Mouse (Mus musculus): ENCODE data around the gene Fmn2. TPM values are rescaled to one million over a fixed set of nuclear protein-coding genes. Genes with fewer than 3 reads are reported as not detected.

Gene Fmn2
- polyA plus RNA-seq, 1 experiment, result 0.17 TPM

DNA sequence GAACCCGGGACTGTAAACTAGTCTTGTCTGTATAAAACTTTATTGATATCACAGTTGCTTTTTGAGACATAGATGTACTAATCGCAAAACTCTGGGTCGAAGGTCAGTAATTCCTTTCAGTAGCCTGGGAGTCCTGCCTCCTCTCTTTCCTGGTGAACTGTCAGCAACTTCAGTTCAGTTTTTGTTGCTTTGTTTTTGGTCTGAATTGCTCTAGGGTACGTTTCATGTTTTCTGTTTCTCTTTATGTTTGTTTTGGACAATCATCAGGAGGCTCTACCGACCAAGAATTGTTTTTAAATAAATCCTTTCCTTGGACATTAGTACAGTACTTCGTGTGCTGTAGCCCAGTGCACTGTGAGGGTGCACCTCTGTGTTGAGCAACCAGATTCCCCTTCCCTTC lies 231.1 kb downstream of the Fmn2 start:
- WGBS, result 60% methylated on average over 6 of the region's 6 CpGs
- Histone ChIP-seq H3K4me3 (replicated peaks; ENCODE audit: extremely low read depth, low read depth, low read length) (no peak overlapping the region), H3K4me1 (ENCODE audit: control insufficient read depth, insufficient read depth, low read length) (no peaks in the 10 kb centered on the region)
- TF ChIP-seq CTCF (IDR thresholded peaks at IDR 0.05; ENCODE audit: insufficient read depth, low read length), result no peak
- no peak for TF ChIP-seq POLR2A (IDR thresholded peaks at IDR 0.05; ENCODE audit: borderline replicate concordance, extremely low read depth, low read depth, low read length)
- DNase-seq, result no peak

DNA sequence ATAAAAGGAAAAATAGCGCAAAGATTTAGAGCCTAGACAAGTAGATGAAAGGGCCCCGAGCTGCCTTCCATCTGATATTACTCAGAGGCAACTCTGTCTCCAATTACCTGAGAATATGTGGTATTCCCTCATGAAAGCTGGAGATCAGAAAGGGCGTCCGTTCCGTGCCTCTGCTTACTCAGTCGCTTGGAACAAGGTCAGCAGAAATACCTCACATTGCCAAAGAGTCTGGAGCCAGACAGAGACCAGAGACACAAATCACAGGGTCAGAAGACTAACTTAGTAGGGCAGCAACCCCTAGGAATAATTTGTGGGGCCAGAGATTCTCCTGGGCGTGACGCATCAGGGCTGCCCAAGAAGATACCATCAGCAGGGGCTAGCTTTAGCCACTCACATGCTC lies 237.3 kb downstream of the Fmn2 start:
- WGBS, result 80% methylated on average over 8 of the region's 8 CpGs
- no peak for TF ChIP-seq CTCF (IDR thresholded peaks at IDR 0.05; ENCODE audit: insufficient read depth, low read length)
- no peaks in the 10 kb centered on the region for H3K4me1 ChIP-seq (ENCODE audit: control insufficient read depth, insufficient read depth, low read length)
- DNase-seq, result no peak
- no peak overlapping the region for H3K4me3 ChIP-seq (replicated peaks; ENCODE audit: extremely low read depth, low read depth, low read length)

DNA sequence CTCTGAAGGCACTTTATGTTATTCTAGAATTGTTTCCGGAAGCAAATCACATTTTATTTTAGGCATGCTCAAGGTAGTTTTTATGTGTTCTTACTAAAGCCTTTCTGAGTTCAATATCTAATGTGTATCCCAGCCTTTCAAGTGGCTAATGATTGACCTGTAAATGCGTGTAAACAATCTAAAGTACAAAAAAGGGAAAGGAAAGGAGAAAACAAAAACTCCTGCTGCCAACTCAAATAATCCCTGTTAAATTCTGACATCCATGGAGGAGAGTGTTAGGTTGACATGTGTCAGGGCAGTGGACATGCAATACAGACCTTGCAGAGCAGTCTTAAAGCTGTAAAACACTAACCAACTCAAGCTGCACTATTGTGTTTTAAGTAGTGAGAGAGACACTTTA lies 241.0 kb downstream of the Fmn2 start:
- WGBS, result 67% methylated on average over 2 of the region's 2 CpGs
- no peaks in the 10 kb centered on the region for H3K4me1 ChIP-seq (ENCODE audit: control insufficient read depth, insufficient read depth, low read length)
- no peak for DNase-seq
- TF ChIP-seq CTCF (IDR thresholded peaks at IDR 0.05; ENCODE audit: insufficient read depth, low read length), result no peak
- H3K4me3 ChIP-seq (replicated peaks; ENCODE audit: extremely low read depth, low read depth, low read length), result no peak overlapping the region

DNA sequence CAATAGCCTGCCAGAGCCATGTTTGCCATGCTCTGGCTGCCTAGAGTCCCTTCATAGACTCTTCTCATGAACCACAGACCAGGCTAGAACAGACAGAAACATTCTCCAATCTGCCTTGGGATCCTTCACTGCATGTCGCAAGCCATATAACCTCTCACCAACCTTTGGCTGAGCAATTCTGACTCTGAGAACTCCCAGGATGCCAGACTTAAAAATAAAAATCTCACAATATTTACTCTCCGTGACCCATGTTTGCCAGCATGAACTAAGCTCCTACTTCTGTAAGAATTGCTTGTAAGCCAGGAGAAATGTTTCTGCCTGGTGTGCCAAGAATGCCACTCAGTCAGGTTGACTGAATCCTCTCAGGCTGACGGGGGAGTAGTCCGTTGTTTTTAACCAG lies 246.9 kb downstream of the Fmn2 start:
- H3K4me1 ChIP-seq (ENCODE audit: control insufficient read depth, insufficient read depth, low read length), result peaks cover 4% of the 10 kb centered on the region; the same call in 1 of the 2 replicates
- H3K4me3 ChIP-seq (replicated peaks; ENCODE audit: extremely low read depth, low read depth, low read length), result no peak overlapping the region
- 48% methylated on average over 4 of the region's 4 CpGs for WGBS
- TF ChIP-seq CTCF (IDR thresholded peaks at IDR 0.05; ENCODE audit: insufficient read depth, low read length), result no peak
- no peak for TF ChIP-seq POLR2A (IDR thresholded peaks at IDR 0.05; ENCODE audit: borderline replicate concordance, extremely low read depth, low read depth, low read length)
- DNase-seq, result no peak

DNA sequence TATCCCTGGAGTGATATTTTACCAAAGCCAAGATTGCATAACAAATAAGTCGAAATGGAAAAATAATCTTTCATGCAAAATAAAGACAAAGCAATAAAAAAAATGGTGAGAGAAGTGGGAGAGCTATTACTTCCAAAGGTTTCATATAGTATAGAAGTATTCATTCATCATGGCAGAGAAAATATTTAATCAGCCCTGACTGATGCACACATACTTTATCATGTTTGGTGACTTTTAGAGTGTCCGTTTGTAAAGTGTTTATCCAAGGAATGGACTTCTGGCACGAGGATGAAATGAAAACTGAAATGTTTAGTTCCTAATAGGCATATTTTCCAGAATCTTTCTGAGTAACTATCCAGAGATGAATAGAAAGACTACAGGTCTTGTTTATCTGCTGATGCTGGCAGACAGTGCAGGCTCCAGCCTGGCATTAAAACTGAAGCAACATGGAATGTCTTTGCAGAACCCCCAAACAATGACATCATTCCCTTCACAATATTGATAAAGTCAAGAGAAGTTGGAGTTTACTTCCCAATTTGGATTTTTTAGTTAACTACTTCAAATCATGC lies 249.4 kb downstream of the Fmn2 start:
- TF ChIP-seq CTCF (IDR thresholded peaks at IDR 0.05; ENCODE audit: insufficient read depth, low read length) (no peak), POLR2A (IDR thresholded peaks at IDR 0.05; ENCODE audit: borderline replicate concordance, extremely low read depth, low read depth, low read length) (no peak)
- Histone ChIP-seq H3K4me3 (replicated peaks; ENCODE audit: extremely low read depth, low read depth, low read length) (no peak overlapping the region), H3K4me1 (ENCODE audit: control insufficient read depth, insufficient read depth, low read length) (peaks cover 4% of the 10 kb centered on the region; the same call in 1 of the 2 replicates)
- no peak for DNase-seq
- 31% methylated on average over 3 of the region's 3 CpGs for WGBS

DNA sequence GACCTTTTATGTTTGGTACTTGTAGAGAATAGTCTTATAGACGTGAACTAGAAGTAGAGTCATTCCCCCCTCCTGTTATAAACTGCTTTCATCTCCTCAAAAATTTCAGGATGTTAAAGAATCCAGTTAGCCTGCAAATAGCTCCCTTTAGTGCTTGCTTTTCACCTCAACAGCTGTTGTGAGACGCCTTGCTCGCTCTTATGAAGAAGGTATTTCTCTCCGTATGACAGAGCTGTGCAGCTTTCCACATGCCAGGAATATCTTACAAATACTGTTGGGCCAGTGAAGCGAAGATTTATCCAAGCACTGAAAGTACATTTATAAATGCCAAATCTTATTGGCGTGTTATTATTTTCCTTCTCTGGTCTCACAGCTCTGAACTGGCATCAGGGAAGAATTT lies 257.7 kb downstream of the Fmn2 start:
- no peak for DNase-seq
- H3K4me1 ChIP-seq (ENCODE audit: control insufficient read depth, insufficient read depth, low read length), result no peaks in the 10 kb centered on the region; the same call in 1 of the 2 replicates
- 62% methylated on average over 6 of the region's 6 CpGs for WGBS
- H3K4me3 ChIP-seq (replicated peaks; ENCODE audit: extremely low read depth, low read depth, low read length), result no peak overlapping the region
- TF ChIP-seq CTCF (IDR thresholded peaks at IDR 0.05; ENCODE audit: insufficient read depth, low read length) (no peak), POLR2A (IDR thresholded peaks at IDR 0.05; ENCODE audit: borderline replicate concordance, extremely low read depth, low read depth, low read length) (no peak)

DNA sequence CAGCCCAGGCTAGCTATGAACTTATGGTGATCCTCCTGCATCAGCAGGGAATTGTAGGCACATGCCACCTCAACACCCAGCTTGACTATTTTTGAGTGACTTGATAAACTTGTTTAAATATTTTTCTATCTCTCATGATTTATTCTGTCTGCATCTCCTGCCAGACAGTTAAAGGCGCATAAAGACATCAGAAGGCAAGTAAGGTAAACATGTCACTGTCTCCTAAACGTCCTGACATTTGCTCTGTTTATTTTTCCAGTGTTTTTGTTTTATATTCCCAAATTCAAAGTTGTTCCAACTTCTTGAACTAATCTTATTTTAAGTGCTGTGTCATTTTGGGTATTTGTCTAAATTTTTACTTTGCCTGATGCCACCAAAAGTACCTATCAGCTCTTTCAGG lies 264.1 kb downstream of the Fmn2 start:
- WGBS, result 12% methylated on average over 2 of the region's 2 CpGs
- H3K4me3 ChIP-seq (replicated peaks; ENCODE audit: extremely low read depth, low read depth, low read length), result no peak overlapping the region
- TF ChIP-seq CTCF (IDR thresholded peaks at IDR 0.05; ENCODE audit: insufficient read depth, low read length), result no peak
- no peak for TF ChIP-seq POLR2A (IDR thresholded peaks at IDR 0.05; ENCODE audit: borderline replicate concordance, extremely low read depth, low read depth, low read length)
- H3K4me1 ChIP-seq (ENCODE audit: control insufficient read depth, insufficient read depth, low read length), result no peaks in the 10 kb centered on the region
- no peak for DNase-seq

DNA sequence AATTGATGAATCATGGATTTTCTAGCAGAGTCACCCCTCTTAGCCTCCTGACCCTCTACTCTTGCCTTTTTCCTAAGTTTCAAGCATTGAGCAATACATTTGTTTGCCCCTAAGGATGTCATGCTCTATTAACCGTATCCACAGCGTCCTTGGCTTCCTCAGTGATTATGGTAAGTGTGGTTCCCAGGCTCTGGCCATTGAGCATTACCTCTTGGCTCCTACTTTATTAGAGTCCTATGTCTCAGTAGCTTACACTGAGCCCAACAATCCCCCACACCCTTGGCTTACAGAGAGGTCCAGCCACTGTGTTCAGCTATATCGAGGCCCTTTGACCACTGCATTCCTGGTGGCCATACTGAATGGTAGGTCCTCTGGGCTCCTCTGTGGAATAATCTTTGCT lies 265.2 kb downstream of the Fmn2 start:
- 85% methylated on average over 3 of the region's 3 CpGs for WGBS
- no peak for DNase-seq
- no peak for TF ChIP-seq CTCF (IDR thresholded peaks at IDR 0.05; ENCODE audit: insufficient read depth, low read length)
- TF ChIP-seq POLR2A (IDR thresholded peaks at IDR 0.05; ENCODE audit: borderline replicate concordance, extremely low read depth, low read depth, low read length), result no peak
- no peaks in the 10 kb centered on the region for H3K4me1 ChIP-seq (ENCODE audit: control insufficient read depth, insufficient read depth, low read length)
- no peak overlapping the region for H3K4me3 ChIP-seq (replicated peaks; ENCODE audit: extremely low read depth, low read depth, low read length)

DNA sequence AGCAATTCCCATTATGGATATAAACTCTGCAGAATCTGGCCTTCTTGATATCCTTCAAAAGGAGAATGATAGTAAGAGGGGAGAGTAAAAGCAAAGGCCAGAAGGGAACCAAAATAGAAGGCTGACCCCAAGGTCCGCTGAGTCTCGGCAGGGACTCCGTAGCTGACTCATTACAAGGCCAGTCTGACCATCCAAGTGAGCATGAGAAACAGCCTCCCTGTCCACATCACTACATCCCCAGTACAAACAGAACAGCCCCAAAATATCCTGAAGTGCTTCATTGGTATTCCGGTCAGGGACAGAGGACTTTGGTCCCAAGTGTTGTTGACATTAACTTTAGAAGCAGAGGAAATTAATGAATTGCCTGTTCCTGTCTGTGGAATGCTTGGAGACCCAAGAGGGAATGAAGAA lies 270.3 kb downstream of the Fmn2 start:
- no peaks in the 10 kb centered on the region for H3K4me1 ChIP-seq (ENCODE audit: control insufficient read depth, insufficient read depth, low read length)
- WGBS, result 39% methylated on average over 4 of the region's 4 CpGs
- no peak for DNase-seq
- no peak overlapping the region for H3K4me3 ChIP-seq (replicated peaks; ENCODE audit: extremely low read depth, low read depth, low read length)
- TF ChIP-seq POLR2A (IDR thresholded peaks at IDR 0.05; ENCODE audit: borderline replicate concordance, extremely low read depth, low read depth, low read length) (no peak), CTCF (IDR thresholded peaks at IDR 0.05; ENCODE audit: insufficient read depth, low read length) (no peak)

DNA sequence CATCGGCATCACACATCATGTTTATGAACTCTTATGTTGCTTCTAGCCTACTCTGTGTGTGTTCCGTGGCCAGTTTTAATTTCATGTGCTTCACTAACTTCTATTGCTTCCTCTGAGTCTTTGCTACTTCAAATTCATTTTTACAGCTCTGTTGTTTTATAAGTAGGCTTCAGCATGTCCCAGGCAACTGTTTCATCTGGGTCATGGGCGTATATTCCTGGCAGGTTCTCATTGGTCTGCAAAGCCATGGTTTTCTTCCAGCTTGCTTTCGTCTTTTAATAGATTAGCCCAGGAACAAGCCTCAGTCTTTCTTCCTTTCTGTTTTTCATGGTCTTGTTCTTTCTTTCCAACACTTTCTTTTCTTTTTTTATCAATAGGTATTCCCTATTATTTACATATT lies 279.4 kb downstream of the Fmn2 start:
- Histone ChIP-seq H3K4me3 (replicated peaks; ENCODE audit: extremely low read depth, low read depth, low read length) (no peak overlapping the region), H3K4me1 (ENCODE audit: control insufficient read depth, insufficient read depth, low read length) (no peaks in the 10 kb centered on the region)
- 90% methylated on average over 4 of the region's 4 CpGs for WGBS
- no peak for TF ChIP-seq POLR2A (IDR thresholded peaks at IDR 0.05; ENCODE audit: borderline replicate concordance, extremely low read depth, low read depth, low read length)
- TF ChIP-seq CTCF (IDR thresholded peaks at IDR 0.05; ENCODE audit: insufficient read depth, low read length), result no peak
- no peak for DNase-seq

Data from lung, adult 2 months (tissue).